Mouse (Mus musculus): ENCODE data around the gene Ppfia3. TPM values are rescaled to one million over a fixed set of nuclear protein-coding genes. Genes with fewer than 3 reads are reported as not detected.
A peak's percentile ranks its signal among the peaks of the same experiment; 100 is the strongest.
"Not testable (repeated sequence)": the region's sequence is repeated elsewhere in the genome, so short reads cannot be mapped to it uniquely, and the experiment has no call there.

Ppfia3 gene
- polyA plus RNA-seq, 1 experiment from 2014 or later = 9.5 TPM

DNA sequence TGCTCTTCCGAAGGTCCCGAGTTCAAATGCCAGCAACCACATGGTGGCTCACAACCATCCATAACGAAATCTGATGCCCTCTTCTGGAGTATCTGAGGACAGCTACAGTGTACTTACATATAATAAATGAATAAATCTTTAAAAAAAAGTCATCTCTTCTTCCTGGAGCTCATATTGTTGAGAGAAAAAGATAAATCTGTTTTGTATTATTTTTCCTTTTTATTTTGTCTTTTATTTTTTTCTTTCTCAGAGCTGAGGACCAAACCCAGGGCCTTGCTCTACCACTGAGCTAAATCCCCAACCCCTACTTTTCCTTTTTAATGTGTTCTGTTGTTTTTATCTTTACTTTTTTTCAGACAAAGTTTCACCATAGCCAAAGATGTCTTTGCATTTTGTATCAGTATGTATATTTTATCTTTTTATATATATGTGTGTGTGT, 29.5 kb upstream of the Ppfia3 start:
- H3K27ac ChIP-seq (ENCODE audit: low read depth, low read length); H3K9ac ChIP-seq (ENCODE audit: low read depth, low read length); H3K27me3 ChIP-seq (ENCODE audit: control insufficient read depth, insufficient read depth, low read length); H3K4me1 ChIP-seq (replicated peaks; ENCODE audit: control insufficient read depth, insufficient read depth, low read length); H3K36me3 ChIP-seq (ENCODE audit: control insufficient read depth, insufficient read depth, low read length); DNase-seq (ENCODE audit: low spot score); H3K9me3 ChIP-seq (ENCODE audit: control insufficient read depth, low read length): not testable (repeated sequence)
- ATAC-seq (ENCODE audit: low FRiP score) = peak; percentile 49; the same call in 1 of the 2 replicates
- peak overlapping the region; percentile 50 for H3K4me2 ChIP-seq (replicated peaks; ENCODE audit: low read depth, low read length)
- 5% methylated on average over 3 of the region's 3 CpGs for WGBS
- H3K4me3 ChIP-seq (ENCODE audit: low read depth, low read length) = peak overlapping the region; percentile 89

DNA sequence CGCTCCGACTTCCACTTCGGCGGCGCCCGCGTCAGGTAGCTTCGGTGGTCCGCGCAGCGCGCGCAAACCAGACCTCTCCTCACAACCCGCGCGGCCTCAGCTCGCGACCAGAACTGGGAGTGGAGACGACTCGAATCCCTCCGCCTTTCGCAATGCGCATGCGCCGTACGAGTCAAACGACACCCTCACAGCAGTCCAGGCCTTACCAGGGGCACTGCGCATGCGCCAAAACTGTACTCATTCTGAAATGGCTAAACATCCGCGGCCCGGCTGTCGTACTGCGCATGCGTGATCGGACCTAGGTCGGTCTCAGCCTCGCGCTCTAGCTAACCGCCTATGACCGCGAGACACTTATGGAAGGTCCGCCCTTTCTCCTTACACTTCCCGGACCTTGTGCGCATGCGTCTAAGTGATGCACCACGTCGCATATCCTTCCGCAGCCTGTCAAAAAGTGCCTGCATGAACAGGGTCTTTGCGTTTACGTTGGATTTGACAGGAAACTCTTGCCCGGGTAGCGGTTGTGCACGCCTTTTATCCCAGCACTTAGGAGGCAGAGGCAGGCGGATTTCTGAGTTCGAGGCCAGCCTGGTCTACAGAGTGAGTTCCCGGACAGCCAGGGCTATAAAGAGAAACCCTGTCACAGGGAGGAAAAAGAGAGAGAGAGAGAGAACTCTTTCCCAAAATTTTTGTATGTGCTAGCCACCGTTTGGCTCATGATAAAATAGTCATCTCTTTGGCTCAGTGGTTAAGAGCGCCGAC, 28.9 kb upstream of the Ppfia3 start, which contains the start of gene Snrnp70:
Snrnp70 (minus strand) TSS at position 165 of the 759 bp plus-strand sequence.
- Histone ChIP-seq H3K27me3 (ENCODE audit: control insufficient read depth, insufficient read depth, low read length) (no peaks in the 10 kb centered on the region), H3K4me2 (replicated peaks; ENCODE audit: low read depth, low read length) (peak within 1 kb of the TSS; percentile 94), H3K9ac (ENCODE audit: low read depth, low read length) (peak within 1 kb of the TSS; percentile 93), H3K27ac (ENCODE audit: low read depth, low read length) (peak within 1 kb of the TSS; percentile 99), H3K4me1 (replicated peaks; ENCODE audit: control insufficient read depth, insufficient read depth, low read length) (0 out of 2 replicates have a peak, but pooled peaks cover 3% of the 10 kb centered on the region), H3K4me3 (ENCODE audit: low read depth, low read length) (peak within 1 kb of the TSS; percentile 89), H3K36me3 (ENCODE audit: control insufficient read depth, insufficient read depth, low read length) (peaks cover 1% of the 10 kb centered on the region; the same call in 1 of the 2 replicates), H3K9me3 (ENCODE audit: control insufficient read depth, low read length) (no peaks in the 10 kb centered on the region)
- under 1% methylated on average over 60 of the region's 60 CpGs for WGBS
- ATAC-seq (ENCODE audit: low FRiP score) = peak; percentile 97
- peak; percentile 100 for DNase-seq (ENCODE audit: low spot score)

DNA sequence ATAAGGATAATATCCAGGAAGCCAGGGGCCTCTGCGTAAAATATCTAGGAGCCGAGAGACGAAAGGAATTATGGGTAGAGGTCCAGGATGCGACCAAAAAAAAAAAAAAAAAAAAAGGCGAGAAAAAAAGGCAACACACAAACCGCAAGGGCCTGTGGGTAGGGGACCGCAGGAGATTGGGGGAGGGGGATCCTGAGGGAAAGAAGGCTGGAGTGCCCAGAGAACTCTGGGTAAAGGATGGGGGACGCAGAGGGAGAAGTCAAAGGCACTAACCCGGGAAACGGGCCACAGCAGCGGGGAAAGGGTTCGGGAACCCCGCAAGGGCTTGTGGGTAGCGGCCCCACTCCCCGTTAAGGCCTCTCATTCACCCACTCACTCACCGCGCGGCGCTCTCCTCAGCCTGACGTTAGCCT, 28.3 kb upstream of the Ppfia3 start:
- WGBS = under 1% methylated on average over 19 of the region's 20 CpGs
- Histone ChIP-seq H3K9ac (ENCODE audit: low read depth, low read length) (peak overlapping the region; percentile 93), H3K36me3 (ENCODE audit: control insufficient read depth, insufficient read depth, low read length) (peaks cover 3% of the 10 kb centered on the region; the same call in 1 of the 2 replicates)

DNA sequence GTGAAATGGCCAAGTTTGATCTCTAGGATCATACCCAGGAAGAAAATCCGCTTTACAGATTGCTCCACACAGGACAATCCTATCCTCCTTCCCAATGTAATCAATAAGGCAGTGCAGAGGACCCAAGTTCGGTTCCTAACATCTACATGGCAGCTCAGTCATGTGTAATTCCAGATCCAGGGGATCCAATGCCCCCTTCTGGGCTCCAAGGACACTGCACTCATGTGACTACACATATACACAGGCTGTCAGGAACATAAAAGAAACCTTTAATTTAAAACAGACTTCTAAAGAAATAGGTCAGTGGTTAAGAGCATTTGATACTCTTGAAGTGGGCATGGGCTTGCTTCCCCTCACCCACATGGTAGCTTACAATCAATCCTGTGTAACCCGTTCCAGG, 19.3 kb upstream of the Ppfia3 start:
- H3K9me3 ChIP-seq (ENCODE audit: control insufficient read depth, low read length) = no peaks in the 10 kb centered on the region
- no peak overlapping the region for H3K27ac ChIP-seq (ENCODE audit: low read depth, low read length)
- no peak overlapping the region for H3K4me2 ChIP-seq (replicated peaks; ENCODE audit: low read depth, low read length)
- no peaks in the 10 kb centered on the region for H3K27me3 ChIP-seq (ENCODE audit: control insufficient read depth, insufficient read depth, low read length)
- H3K4me3 ChIP-seq (ENCODE audit: low read depth, low read length) = no peak overlapping the region
- H3K36me3 ChIP-seq (ENCODE audit: control insufficient read depth, insufficient read depth, low read length) = peaks cover 37% of the 10 kb centered on the region
- H3K4me1 ChIP-seq (replicated peaks; ENCODE audit: control insufficient read depth, insufficient read depth, low read length) = no peaks in the 10 kb centered on the region
- whole genome bisulfite sequencing = 87% methylated on average over 3 of the region's 3 CpGs
- ATAC-seq (ENCODE audit: low FRiP score) (no peak), DNase-seq (ENCODE audit: low spot score) (peak; percentile 33)
- no peak overlapping the region for H3K9ac ChIP-seq (ENCODE audit: low read depth, low read length)

More for the DNA sequence above, 28.3 kb upstream of the Ppfia3 start:
- no peaks in the 10 kb centered on the region for H3K27me3 ChIP-seq (ENCODE audit: control insufficient read depth, insufficient read depth, low read length)
- H3K27ac ChIP-seq (ENCODE audit: low read depth, low read length) = peak overlapping the region; percentile 99
- H3K4me2 ChIP-seq (replicated peaks; ENCODE audit: low read depth, low read length) = peak overlapping the region; percentile 94
- ATAC-seq (ENCODE audit: low FRiP score) = peak; percentile 82
- peak overlapping the region; percentile 89 for H3K4me3 ChIP-seq (ENCODE audit: low read depth, low read length)
- H3K4me1 ChIP-seq (replicated peaks; ENCODE audit: control insufficient read depth, insufficient read depth, low read length) = 0 out of 2 replicates have a peak, but pooled peaks cover 3% of the 10 kb centered on the region
- DNase-seq (ENCODE audit: low spot score) = peak; percentile 87
- no peaks in the 10 kb centered on the region for H3K9me3 ChIP-seq (ENCODE audit: control insufficient read depth, low read length)

DNA sequence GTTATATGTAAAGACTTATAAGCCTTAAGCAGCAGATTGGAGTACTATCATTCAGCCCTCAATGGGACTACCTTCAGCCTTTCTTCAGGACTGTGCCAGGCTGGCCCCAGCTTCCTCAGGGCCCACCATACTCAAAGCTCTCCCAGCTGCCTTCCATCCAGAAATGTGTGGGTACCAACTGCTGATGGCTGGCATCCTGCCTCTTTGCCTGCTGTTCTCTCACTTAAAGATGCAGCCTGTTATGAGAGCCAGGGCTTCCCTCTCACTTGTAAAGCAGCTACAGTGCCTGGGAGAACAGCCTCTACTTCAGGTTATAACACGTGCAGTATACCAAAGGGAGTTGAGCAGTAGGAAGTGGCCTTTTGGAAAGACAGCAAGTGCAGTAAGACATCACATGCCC, 9.2 kb upstream of the Ppfia3 start:
- no peak overlapping the region for H3K4me2 ChIP-seq (replicated peaks; ENCODE audit: low read depth, low read length)
- H3K27ac ChIP-seq (ENCODE audit: low read depth, low read length) = no peak overlapping the region
- DNase-seq (ENCODE audit: low spot score) = no peak
- no peaks in the 10 kb centered on the region for H3K4me1 ChIP-seq (replicated peaks; ENCODE audit: control insufficient read depth, insufficient read depth, low read length)
- no peaks in the 10 kb centered on the region for H3K9me3 ChIP-seq (ENCODE audit: control insufficient read depth, low read length)
- H3K4me3 ChIP-seq (ENCODE audit: low read depth, low read length) = no peak overlapping the region
- no peaks in the 10 kb centered on the region for H3K27me3 ChIP-seq (ENCODE audit: control insufficient read depth, insufficient read depth, low read length)
- H3K36me3 ChIP-seq (ENCODE audit: control insufficient read depth, insufficient read depth, low read length) = peaks cover 25% of the 10 kb centered on the region
- no peak overlapping the region for H3K9ac ChIP-seq (ENCODE audit: low read depth, low read length)
- no peak for ATAC-seq (ENCODE audit: low FRiP score)
- 89% methylated on average over 1 of the region's 1 CpGs for WGBS

DNA sequence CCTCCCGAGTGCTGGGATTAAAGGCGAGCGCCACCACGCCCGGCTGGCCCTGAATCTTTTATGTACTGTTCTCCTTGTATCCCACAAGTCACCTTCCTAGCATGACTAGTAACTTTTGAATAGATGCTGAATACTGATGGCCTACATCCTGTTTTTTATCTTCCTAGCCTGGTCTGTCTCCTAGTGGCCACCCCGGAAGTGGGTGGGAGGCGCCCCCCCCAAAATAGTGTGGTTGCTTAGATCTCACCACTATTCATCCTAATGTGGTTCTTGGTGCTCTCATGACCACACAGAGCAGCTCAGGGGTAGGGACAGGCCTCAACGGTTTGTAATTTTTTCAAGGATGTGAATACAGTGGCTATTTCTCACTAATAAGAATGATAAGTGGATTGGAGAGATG, 7.8 kb upstream of the Ppfia3 start:
- Histone ChIP-seq H3K9ac (ENCODE audit: low read depth, low read length) (no peak overlapping the region), H3K27ac (ENCODE audit: low read depth, low read length) (no peak overlapping the region), H3K4me2 (replicated peaks; ENCODE audit: low read depth, low read length) (no peak overlapping the region), H3K36me3 (ENCODE audit: control insufficient read depth, insufficient read depth, low read length) (peaks cover 19% of the 10 kb centered on the region), H3K4me3 (ENCODE audit: low read depth, low read length) (no peak overlapping the region), H3K9me3 (ENCODE audit: control insufficient read depth, low read length) (no peaks in the 10 kb centered on the region), H3K27me3 (ENCODE audit: control insufficient read depth, insufficient read depth, low read length) (peaks cover 4% of the 10 kb centered on the region), H3K4me1 (replicated peaks; ENCODE audit: control insufficient read depth, insufficient read depth, low read length) (0 out of 2 replicates have a peak, but pooled peaks cover 6% of the 10 kb centered on the region)
- WGBS = 92% methylated on average over 8 of the region's 8 CpGs
- ATAC-seq (ENCODE audit: low FRiP score) (no peak), DNase-seq (ENCODE audit: low spot score) (no peak)

DNA sequence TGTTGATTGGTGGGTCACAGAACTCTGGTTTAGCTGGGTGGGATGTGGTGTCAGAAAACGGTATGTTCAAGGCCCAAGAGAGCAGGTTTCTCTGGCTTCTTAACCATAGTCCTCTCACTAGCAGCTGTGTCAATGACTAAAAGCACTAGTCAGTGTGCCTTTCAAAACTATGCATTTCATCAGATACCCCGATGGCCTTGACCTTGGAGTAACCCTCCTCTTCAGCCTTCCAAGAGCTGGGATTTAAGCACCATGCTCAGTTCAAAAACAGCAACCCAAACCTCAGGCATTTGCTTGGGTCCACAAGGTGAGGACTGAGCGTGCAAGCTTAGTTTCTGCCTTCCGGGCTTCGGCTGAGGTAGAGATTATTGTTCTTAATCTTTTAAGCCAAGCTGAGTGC, 5.6 kb upstream of the Ppfia3 start:
- no peak overlapping the region for H3K4me3 ChIP-seq (ENCODE audit: low read depth, low read length)
- no peak for DNase-seq (ENCODE audit: low spot score)
- H3K27ac ChIP-seq (ENCODE audit: low read depth, low read length) = no peak overlapping the region
- peaks cover 13% of the 10 kb centered on the region; the same call in 1 of the 2 replicates for H3K4me1 ChIP-seq (replicated peaks; ENCODE audit: control insufficient read depth, insufficient read depth, low read length)
- H3K9me3 ChIP-seq (ENCODE audit: control insufficient read depth, low read length) = no peaks in the 10 kb centered on the region
- no peak overlapping the region for H3K4me2 ChIP-seq (replicated peaks; ENCODE audit: low read depth, low read length)
- peaks cover 16% of the 10 kb centered on the region for H3K36me3 ChIP-seq (ENCODE audit: control insufficient read depth, insufficient read depth, low read length)
- no peak overlapping the region for H3K9ac ChIP-seq (ENCODE audit: low read depth, low read length)
- peaks cover 20% of the 10 kb centered on the region for H3K27me3 ChIP-seq (ENCODE audit: control insufficient read depth, insufficient read depth, low read length)
- 92% methylated on average over 5 of the region's 5 CpGs for WGBS
- ATAC-seq (ENCODE audit: low FRiP score) = no peak

DNA sequence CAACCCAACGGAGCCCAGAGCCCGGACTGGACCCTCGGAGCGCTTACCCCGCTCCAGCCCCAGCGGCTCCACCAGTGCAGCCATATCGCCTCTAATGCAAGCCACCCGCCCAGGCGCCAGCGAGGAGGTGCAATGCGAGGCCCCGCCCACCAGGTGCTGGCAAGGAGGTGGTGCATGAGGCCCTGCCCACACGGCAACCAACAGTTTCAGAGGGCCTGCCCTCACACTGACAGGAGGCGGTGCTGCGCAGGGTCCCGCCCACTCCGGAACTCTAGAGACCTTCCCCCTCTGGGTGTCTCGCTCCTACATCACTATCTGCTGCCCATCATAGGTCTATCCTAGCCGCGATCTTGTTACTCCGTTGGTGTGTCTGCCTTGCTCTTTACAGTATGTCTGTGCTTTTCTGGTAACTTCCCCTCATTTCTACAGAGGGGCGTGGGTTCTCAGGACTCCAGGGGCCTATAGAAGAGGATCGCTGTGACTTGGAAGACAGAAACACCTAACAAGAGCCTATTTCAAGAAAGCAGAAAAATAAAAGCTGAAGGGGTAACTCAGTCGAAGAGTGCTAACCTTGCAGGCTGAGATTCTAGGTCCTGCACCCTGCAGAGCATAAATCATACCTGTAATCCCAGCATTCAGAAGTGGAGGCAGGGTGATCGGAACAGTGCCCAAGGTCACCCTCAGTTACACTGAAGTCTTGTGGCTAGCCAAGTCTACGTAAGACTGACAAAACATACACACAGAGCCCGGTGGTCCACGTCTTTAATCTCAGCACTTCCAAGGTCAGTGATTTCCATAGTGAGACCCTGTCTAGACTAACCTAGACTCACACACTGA, 3.9 kb upstream of the Ppfia3 start, which contains the start of gene Lin7b:
Lin7b (minus strand) TSS at position 109 of the 837 bp plus-strand sequence.
- Histone ChIP-seq H3K9me3 (ENCODE audit: control insufficient read depth, low read length) (no peaks in the 10 kb centered on the region), H3K4me1 (replicated peaks; ENCODE audit: control insufficient read depth, insufficient read depth, low read length) (peaks cover 13% of the 10 kb centered on the region; the same call in 1 of the 2 replicates), H3K9ac (ENCODE audit: low read depth, low read length) (peak within 1 kb of the TSS; percentile 8), H3K4me2 (replicated peaks; ENCODE audit: low read depth, low read length) (peak within 1 kb of the TSS; percentile 80), H3K36me3 (ENCODE audit: control insufficient read depth, insufficient read depth, low read length) (peaks cover under 1% of the 10 kb centered on the region; the same call in 1 of the 2 replicates), H3K27ac (ENCODE audit: low read depth, low read length) (no peak within 1 kb of the TSS), H3K27me3 (ENCODE audit: control insufficient read depth, insufficient read depth, low read length) (peaks cover 20% of the 10 kb centered on the region), H3K4me3 (ENCODE audit: low read depth, low read length) (peak within 1 kb of the TSS; percentile 36)
- DNase-seq (ENCODE audit: low spot score) (peak; percentile 86), ATAC-seq (ENCODE audit: low FRiP score) (peak; percentile 59)
- 11% methylated on average over 27 of the region's 28 CpGs for WGBS

Measured in hindbrain, embryonic 11.5 days (tissue).